Mouse (Mus musculus) embryonic fibroblast, embryonic 13.5 days (primary cell): Measurements from ENCODE around the gene BC048679. TPM values are rescaled to one million over a fixed set of nuclear protein-coding genes. Genes with fewer than 3 reads are reported as not detected.
A peak's percentile ranks its signal among the peaks of the same experiment; 100 is the strongest.

Source experiments
- H3K27ac ChIP-seq: 2 replicates; pipeline ENCODE4 v1.5.1; 2012; ENCODE audit warnings: low read length, control low read depth, inconsistent platforms; ENCODE audit not compliant: insufficient read depth
- H3K4me1 ChIP-seq: 2 replicates; pipeline ENCODE4 v1.6.1; 2011; ENCODE audit warnings: low read length; ENCODE audit not compliant: control insufficient read depth, insufficient read depth
- H3K4me3 ChIP-seq: 2 replicates; pipeline ENCODE4 v1.5.1; 2011; ENCODE audit warnings: mild to moderate bottlenecking, control low read depth, low read length; ENCODE audit not compliant: insufficient read depth
- CTCF ChIP-seq: IDR thresholded peaks from 2 replicates; pipeline ENCODE4 v1.5.1; 2011; ENCODE audit warnings: mild to moderate bottlenecking, control low read depth, low read length, moderate library complexity, borderline replicate concordance; ENCODE audit not compliant: insufficient read depth
- POLR2A ChIP-seq: IDR thresholded peaks from 2 replicates; pipeline ENCODE4 v1.6.1; 2011; ENCODE audit warnings: low read depth, mild to moderate bottlenecking, control low read depth, low read length, moderate library complexity
- polyA plus RNA-seq: library from polyadenylated mRNA; stranded (reverse); fragments of >200 nt; gene quantifications from 2 replicates; pipeline ENCODE4 v1.2.4, GENCODE M21; 2011; ENCODE audit warnings: low read depth; ENCODE audit not compliant: missing spikeins, insufficient read length

BC048679 gene
- polyA plus RNA-seq, 1 experiment: not detected

DNA sequence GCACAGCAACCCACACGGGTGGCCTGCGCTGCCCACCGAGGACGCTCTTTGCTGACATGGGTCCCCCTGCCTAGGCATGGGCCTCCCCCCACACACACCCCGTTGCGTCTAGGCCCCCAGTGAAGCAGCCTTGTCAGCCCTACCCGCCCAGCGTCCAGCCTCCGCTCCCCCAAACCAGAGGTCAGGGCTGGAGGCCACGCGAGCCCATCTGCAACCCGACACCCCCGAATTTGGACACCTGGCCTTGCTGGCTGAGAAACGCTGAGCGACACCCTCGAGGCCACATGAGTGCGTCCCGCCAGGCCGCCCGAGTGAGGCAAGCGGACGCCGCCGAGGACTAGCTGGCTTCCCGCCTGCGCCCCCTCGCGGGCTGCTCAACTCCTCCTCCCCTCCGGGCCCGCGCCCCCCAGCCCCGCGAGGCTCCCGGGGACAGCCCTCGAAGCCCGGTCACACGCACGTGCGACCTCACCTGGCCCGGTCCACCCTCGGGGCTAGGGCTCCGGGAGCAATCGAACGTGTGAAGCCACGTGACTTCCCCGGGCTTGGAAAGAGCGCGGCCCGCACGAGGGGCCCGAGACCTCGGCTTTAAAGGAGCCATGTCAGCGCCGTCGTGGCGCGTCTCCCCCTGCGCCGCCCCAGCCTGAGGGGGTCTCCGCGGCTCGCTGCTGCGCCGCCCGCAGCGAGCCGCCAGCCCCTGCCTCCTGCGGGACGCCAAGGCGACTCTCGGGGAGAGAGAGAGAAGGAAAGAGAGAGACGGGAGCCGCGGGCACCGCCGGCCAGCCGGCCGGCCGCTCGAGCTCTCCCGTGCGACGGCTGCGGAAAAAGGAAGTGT lies 44.4 kb downstream of the BC048679 start:
- no peak overlapping the region for H3K27ac ChIP-seq
- H3K4me1 ChIP-seq: no peaks in the 10 kb centered on the region
- TF ChIP-seq POLR2A: no peak
- no peak for TF ChIP-seq CTCF
- peak overlapping the region; percentile 88 for H3K4me3 ChIP-seq

DNA sequence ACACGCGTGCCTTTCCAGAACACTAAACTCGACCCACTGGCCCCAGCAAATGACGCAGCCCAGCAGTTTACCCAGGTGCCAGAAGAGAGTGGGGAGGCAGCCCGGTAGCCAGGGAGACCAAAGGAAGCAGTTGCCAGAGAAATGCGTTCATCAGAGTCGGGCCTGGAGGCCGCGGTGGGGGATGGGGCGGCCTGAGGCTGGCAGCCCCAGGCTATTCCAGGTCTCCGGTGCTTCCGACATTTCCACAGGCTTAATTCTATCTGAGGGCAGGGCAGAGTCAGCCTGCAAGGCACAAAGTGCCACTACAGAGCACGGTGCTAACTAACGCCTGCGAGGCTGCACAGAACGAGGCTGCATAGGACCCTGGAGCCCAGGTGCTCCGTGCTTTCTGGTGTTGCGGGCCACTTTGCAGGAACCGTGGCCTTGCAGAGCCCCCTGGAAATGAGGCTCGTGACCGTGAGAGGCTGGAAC lies 45.1 kb downstream of the BC048679 start:
- no peak overlapping the region; the same call in 1 of the 2 replicates for H3K4me3 ChIP-seq
- no peaks in the 10 kb centered on the region for H3K4me1 ChIP-seq
- no peak overlapping the region for H3K27ac ChIP-seq
- TF ChIP-seq CTCF (no peak), POLR2A (no peak)

Other genes with a start within 250 kb of the BC048679 start
- gene Rps17, start 153.0 kb downstream of the BC048679 start, polyA plus RNA-seq: 1,473 and 1,652 TPM in 2 replicates
- gene Cpeb1, start 42.8 kb downstream of the BC048679 start, polyA plus RNA-seq: 36.0 and 37.4 TPM in 2 replicates
- gene Ap3b2, start 4.4 kb downstream of the BC048679 start, polyA plus RNA-seq: 0.33 TPM in 1 of 2 replicates, not detected in the other
- gene Fsd2, start 68.7 kb upstream of the BC048679 start, polyA plus RNA-seq: not detected in 2 replicates
- 7.5 and 7.9 TPM in 2 replicates for gene Whamm, start 73.0 kb upstream of the BC048679 start, polyA plus RNA-seq
- gene Homer2, start 209.2 kb upstream of the BC048679 start, polyA plus RNA-seq: 3.7 and 10.9 TPM in 2 replicates